Comparison of ENCODE assay signal across 8 mouse cellular contexts in genomic region chr7:24594309-24594803, GRCm38 (mm10). TPM values are rescaled to one million over a fixed set of nuclear protein-coding genes. Genes with fewer than 3 reads are reported as not detected.
DNase-seq lines count a peak whose midpoint lies in the region; ATAC-seq and TF ChIP-seq lines count a peak whose summit lies in the region.

No protein-coding gene starts in this region.

- no peak for DNase-seq in left cerebral cortex, adult 2 months (ENCODE audit: extremely low spot score in 1 of 2, low spot score in 2 of 2)
- no peak for DNase-seq in left cerebral cortex, postnatal 36 days (ENCODE audit: low spot score in 2 of 2)
- DNase-seq in embryonic facial prominence, embryonic 11.5 days (ENCODE audit: low spot score): peak; percentile 36
- DNase-seq in frontal cortex, postnatal 14 days (ENCODE audit: low spot score in 2 of 2): no peak
- no peak for DNase-seq in urinary bladder, postnatal 4 days (ENCODE audit: low spot score in 2 of 2)
- no peak for DNase-seq in frontal cortex, postnatal 36 days (ENCODE audit: low spot score in 2 of 2)

- no peaks in the 10 kb centered on the region for H3K4me1 ChIP-seq in embryonic facial prominence, embryonic 11.5 days (ENCODE audit: control insufficient read depth, insufficient read depth, low read length)
- peaks cover 34% of the 10 kb centered on the region for H3K4me1 ChIP-seq in kidney, embryonic 16.5 days (ENCODE audit: insufficient read depth, low read length)
- H3K4me1 ChIP-seq in neural tube, embryonic 12.5 days: peaks cover 11% of the 10 kb centered on the region

- H3K36me3 ChIP-seq in embryonic facial prominence, embryonic 11.5 days (replicated peaks; ENCODE audit: control insufficient read depth, insufficient read depth, low read depth, low read length): no peaks in the 10 kb centered on the region
- no peaks in the 10 kb centered on the region for H3K36me3 ChIP-seq in kidney, embryonic 16.5 days (ENCODE audit: insufficient read depth, low read length)
- no peaks in the 10 kb centered on the region for H3K36me3 ChIP-seq in neural tube, embryonic 12.5 days

- ATAC-seq in embryonic facial prominence, embryonic 11.5 days (replicated peaks; ENCODE audit: insufficient number of reproducible peaks, low FRiP score, low TSS enrichment, low read depth): peak; percentile 46
- 0 out of 2 replicates have a peak, but pooled peaks have one; percentile 5 for ATAC-seq in kidney, embryonic 16.5 days (ENCODE audit: low FRiP score, low TSS enrichment)
- peak; percentile 45; the same call in 1 of the 2 replicates for ATAC-seq in neural tube, embryonic 12.5 days (ENCODE audit: low FRiP score, low read depth)

- H3K9ac ChIP-seq in embryonic facial prominence, embryonic 11.5 days (replicated peaks; ENCODE audit: low read length): peak overlapping the region; percentile 74
- peak overlapping the region; percentile 85 for H3K9ac ChIP-seq in kidney, embryonic 16.5 days (replicated peaks; ENCODE audit: low read length)
- peak overlapping the region; percentile 60 for H3K9ac ChIP-seq in neural tube, embryonic 12.5 days

- no peaks in the 10 kb centered on the region for H3K9me3 ChIP-seq in embryonic facial prominence, embryonic 11.5 days (replicated peaks; ENCODE audit: control insufficient read depth, low read length)
- no peaks in the 10 kb centered on the region for H3K9me3 ChIP-seq in kidney, embryonic 16.5 days (ENCODE audit: low read length)
- H3K9me3 ChIP-seq in neural tube, embryonic 12.5 days: no peaks in the 10 kb centered on the region

- H3K4me3 ChIP-seq in left cerebral cortex, adult 2 months: peak overlapping the region; percentile 83
- H3K4me3 ChIP-seq in embryonic facial prominence, embryonic 11.5 days (ENCODE audit: low read depth, low read length): peak overlapping the region; percentile 66
- peak overlapping the region; percentile 77 for H3K4me3 ChIP-seq in kidney, embryonic 16.5 days (ENCODE audit: low read length)
- peak overlapping the region; percentile 60 for H3K4me3 ChIP-seq in neural tube, embryonic 12.5 days

- TF ChIP-seq CTCF in left cerebral cortex, adult 2 months (IDR thresholded peaks at IDR 0.05): no peak

- no peak overlapping the region for H3K27ac ChIP-seq in left cerebral cortex, adult 2 months
- H3K27ac ChIP-seq in embryonic facial prominence, embryonic 11.5 days (replicated peaks; ENCODE audit: low read depth, low read length): no peak overlapping the region
- peak overlapping the region; percentile 21; the same call in 1 of the 2 replicates for H3K27ac ChIP-seq in kidney, embryonic 16.5 days (ENCODE audit: low read length)
- no peak overlapping the region for H3K27ac ChIP-seq in neural tube, embryonic 12.5 days

- H3K27me3 ChIP-seq in embryonic facial prominence, embryonic 11.5 days (ENCODE audit: control insufficient read depth, insufficient read depth, low read length): 0 out of 2 replicates have a peak, but pooled peaks cover 2% of the 10 kb centered on the region
- no peaks in the 10 kb centered on the region for H3K27me3 ChIP-seq in kidney, embryonic 16.5 days (ENCODE audit: insufficient read depth, low read length)
- H3K27me3 ChIP-seq in neural tube, embryonic 12.5 days (replicated peaks): peaks cover 12% of the 10 kb centered on the region

- intact Hi-C loops in left cerebral cortex, adult 2 months (cut with DNase I): no loop called here
- intact Hi-C loops in left cerebral cortex, postnatal 36 days (cut with DNase I): no loop called here

- H3K4me2 ChIP-seq in embryonic facial prominence, embryonic 11.5 days (ENCODE audit: low read depth, low read length): peak overlapping the region; percentile 76
- H3K4me2 ChIP-seq in kidney, embryonic 16.5 days (replicated peaks; ENCODE audit: low read depth, low read length): peak overlapping the region; percentile 82
- peak overlapping the region; percentile 74 for H3K4me2 ChIP-seq in neural tube, embryonic 12.5 days (replicated peaks)

- WGBS in embryonic facial prominence, embryonic 11.5 days: 1% methylated on average over 13 of the region's 13 CpGs
- 3% methylated on average over 13 of the region's 13 CpGs for WGBS in kidney, embryonic 16.5 days
- WGBS in neural tube, embryonic 12.5 days: under 1% methylated on average over 13 of the region's 13 CpGs

RNA-seq across cellular contexts. Expression of gene Zfp575, which starts 6.9 kb away (rescaled TPM):
- 1 to 10 TPM; 6.8 to 6.9 TPM for total RNA-seq in left cerebral cortex, adult 2 months (2021)
- total RNA-seq in left cerebral cortex, postnatal 36 days (2021): 1 to 10 TPM; 6.6 to 6.8 TPM
- 0.91 and 1.4 TPM in 2 replicates for polyA plus RNA-seq in embryonic facial prominence, embryonic 11.5 days (2014; fragmentation: Nextera tagmentation; extraction: Ambion mirVana)
- 3.8 and 3.9 TPM in 2 replicates for polyA plus RNA-seq in kidney, embryonic 16.5 days (2015; fragmentation: Nextera tagmentation; extraction: Ambion mirVana)
- polyA plus RNA-seq in neural tube, embryonic 12.5 days (2016; fragmentation: Nextera tagmentation; extraction: Ambion mirVana): 4.3 and 4.5 TPM in 2 replicates

RNA-seq across cellular contexts. Expression of gene Ethe1, which starts 7.0 kb away (rescaled TPM):
- 10 to 100 TPM; 14.4 to 14.6 TPM for total RNA-seq in left cerebral cortex, adult 2 months (2021)
- 10 to 100 TPM; 11.8 to 14.3 TPM for total RNA-seq in left cerebral cortex, postnatal 36 days (2021)
- 24.4 and 27.2 TPM in 2 replicates for polyA plus RNA-seq in embryonic facial prominence, embryonic 11.5 days (2014; fragmentation: Nextera tagmentation; extraction: Ambion mirVana)
- 53.0 and 55.2 TPM in 2 replicates for polyA plus RNA-seq in kidney, embryonic 16.5 days (2015; fragmentation: Nextera tagmentation; extraction: Ambion mirVana)
- 17.2 and 18.7 TPM in 2 replicates for polyA plus RNA-seq in neural tube, embryonic 12.5 days (2016; fragmentation: Nextera tagmentation; extraction: Ambion mirVana)

RNA-seq across cellular contexts. Expression of gene Phldb3, which starts 16.2 kb away (rescaled TPM):
- total RNA-seq in left cerebral cortex, adult 2 months (2021): not detected
- under 1 TPM; 0.22 to 0.48 TPM for total RNA-seq in left cerebral cortex, postnatal 36 days (2021)
- 0.10 and 0.13 TPM in 2 replicates for polyA plus RNA-seq in embryonic facial prominence, embryonic 11.5 days (2014; fragmentation: Nextera tagmentation; extraction: Ambion mirVana)
- 0.14 and 0.22 TPM in 2 replicates for polyA plus RNA-seq in kidney, embryonic 16.5 days (2015; fragmentation: Nextera tagmentation; extraction: Ambion mirVana)
- polyA plus RNA-seq in neural tube, embryonic 12.5 days (2016; fragmentation: Nextera tagmentation; extraction: Ambion mirVana): not detected in 2 replicates

RNA-seq across cellular contexts. Expression of gene Lypd3, which starts 42.0 kb away (rescaled TPM):
- total RNA-seq in left cerebral cortex, adult 2 months (2021): under 1 TPM; 0.20 to 0.63 TPM
- 1 to 10 TPM in 1 of 2 experiments, under 1 TPM in 1; 0.32 to 1.3 TPM for total RNA-seq in left cerebral cortex, postnatal 36 days (2021)
- polyA plus RNA-seq in embryonic facial prominence, embryonic 11.5 days (2014; fragmentation: Nextera tagmentation; extraction: Ambion mirVana): 2.0 and 2.1 TPM in 2 replicates
- 0.75 and 1.0 TPM in 2 replicates for polyA plus RNA-seq in kidney, embryonic 16.5 days (2015; fragmentation: Nextera tagmentation; extraction: Ambion mirVana)
- 0.43 and 0.87 TPM in 2 replicates for polyA plus RNA-seq in neural tube, embryonic 12.5 days (2016; fragmentation: Nextera tagmentation; extraction: Ambion mirVana)

RNA-seq across cellular contexts. Expression of gene Xrcc1, which starts 48.3 kb away (rescaled TPM):
- 10 to 100 TPM; 32.8 to 39.5 TPM for total RNA-seq in left cerebral cortex, adult 2 months (2021)
- total RNA-seq in left cerebral cortex, postnatal 36 days (2021): 10 to 100 TPM; 29.8 to 41.4 TPM
- 99.0 and 111 TPM in 2 replicates for polyA plus RNA-seq in embryonic facial prominence, embryonic 11.5 days (2014; fragmentation: Nextera tagmentation; extraction: Ambion mirVana)
- polyA plus RNA-seq in kidney, embryonic 16.5 days (2015; fragmentation: Nextera tagmentation; extraction: Ambion mirVana): 159 and 164 TPM in 2 replicates
- 83.4 and 89.8 TPM in 2 replicates for polyA plus RNA-seq in neural tube, embryonic 12.5 days (2016; fragmentation: Nextera tagmentation; extraction: Ambion mirVana)
